Mouse (Mus musculus) C2C12 (cell line): ENCODE data around the gene Kcnmb2.

Source experiments
- CTCF ChIP-seq: IDR thresholded peaks from one replicate; pipeline ENCODE4 v1.5.1; 2011; ENCODE audit not compliant: control insufficient read depth, insufficient read depth, insufficient read length
- FOSL1 ChIP-seq: IDR thresholded peaks from one replicate; pipeline ENCODE4 v1.8.0; 2011; ENCODE audit warnings: mild to moderate bottlenecking, low read length; ENCODE audit not compliant: poor library complexity, insufficient read depth, severe bottlenecking
- USF1 ChIP-seq: IDR thresholded peaks from one replicate; pipeline ENCODE4 v1.6.1; 2011; ENCODE audit warnings: low read depth, mild to moderate bottlenecking, control low read depth, moderate library complexity

- no peak for TF ChIP-seq FOSL1
- TF ChIP-seq CTCF = no peak
- no peak for TF ChIP-seq USF1
Observed at GRCm38 (mm10) chr3:32029375-32030050, 127.2 kb downstream of the Kcnmb2 start.
